ENCODE assay signal across 28 mouse cellular contexts in genomic region chr1:188031276-188031675, GRCm38 (mm10).
A peak's percentile ranks its signal among the peaks of the same experiment; 100 is the strongest.
DNase-seq lines count a peak whose midpoint lies in the region; ATAC-seq and TF ChIP-seq lines count a peak whose summit lies in the region.
"Had no signal": no experiment of that assay in that cellular context is flagged by ENCODE, and none has a peak within 500 bp of the region (broad histone marks: within the 10 kb centered on the region; RNA-seq: fewer than 3 reads in every experiment).

No protein-coding gene starts in this region.

- no peaks in the 10 kb centered on the region for H3K4me1 ChIP-seq in forebrain, postnatal 0 days (ENCODE audit: insufficient read depth)
- H3K4me1 ChIP-seq in forebrain, embryonic 10.5 days: peaks cover 13% of the 10 kb centered on the region
- H3K4me1 ChIP-seq in heart, embryonic 13.5 days: peaks cover 11% of the 10 kb centered on the region
- H3K4me1 ChIP-seq: embryonic facial prominence, embryonic 12.5 days; embryonic facial prominence, embryonic 15.5 days had no signal

- no peaks in the 10 kb centered on the region for H3K9me3 ChIP-seq in forebrain, postnatal 0 days (ENCODE audit: low read length)
- no peaks in the 10 kb centered on the region for H3K9me3 ChIP-seq in forebrain, embryonic 10.5 days
- no peaks in the 10 kb centered on the region for H3K9me3 ChIP-seq in heart, embryonic 13.5 days
- H3K9me3 ChIP-seq: embryonic facial prominence, embryonic 12.5 days; embryonic facial prominence, embryonic 15.5 days; forebrain, embryonic 15.5 days had no signal

- TF ChIP-seq CTCF in forebrain, postnatal 0 days (IDR thresholded peaks at IDR 0.05; ENCODE audit: low read depth): 0 out of 2 replicates have a peak, but pooled peaks have one; percentile 9
- no peak for TF ChIP-seq CTCF in brain, embryonic 14.5 days (IDR thresholded peaks at IDR 0.05; ENCODE audit: borderline replicate concordance, extremely low read depth, insufficient read depth, insufficient read length)

- no peak overlapping the region for H3K4me3 ChIP-seq in forebrain, postnatal 0 days (ENCODE audit: low read depth, low read length)
- no peak overlapping the region for H3K4me3 ChIP-seq in forebrain, embryonic 10.5 days
- H3K4me3 ChIP-seq in heart, embryonic 13.5 days: no peak overlapping the region
- H3K4me3 ChIP-seq: embryonic facial prominence, embryonic 12.5 days; embryonic facial prominence, embryonic 15.5 days; forebrain, embryonic 15.5 days; gastrocnemius, adult 2 months had no signal

- no peak overlapping the region for H3K27ac ChIP-seq in forebrain, postnatal 0 days (ENCODE audit: low read depth, low read length)
- no peak overlapping the region for H3K27ac ChIP-seq in forebrain, embryonic 10.5 days
- no peak overlapping the region for H3K27ac ChIP-seq in heart, embryonic 13.5 days (replicated peaks)
- H3K27ac ChIP-seq: embryonic facial prominence, embryonic 12.5 days; embryonic facial prominence, embryonic 15.5 days; forebrain, embryonic 15.5 days; gastrocnemius, adult 2 months; hindbrain, embryonic 14.5 days; hindbrain, postnatal 0 days had no signal

- ATAC-seq in forebrain, postnatal 0 days: peak; percentile 36; the same call in 1 of the 2 replicates
- no peak for ATAC-seq in heart, embryonic 13.5 days (ENCODE audit: extremely low read depth, insufficient number of reproducible peaks, low FRiP score, low TSS enrichment)
- ATAC-seq: forebrain, embryonic 15.5 days; hindbrain, postnatal 0 days; inflammation-experienced regulatory T-cells, adult 6 months; intestine, embryonic 16.5 days; Patski had no signal

- 20% methylated on average over 4 of the region's 4 CpGs for WGBS in forebrain, postnatal 0 days
- WGBS in forebrain, embryonic 10.5 days: 14% methylated on average over 4 of the region's 4 CpGs
- WGBS in heart, embryonic 13.5 days: 31% methylated on average over 4 of the region's 4 CpGs

- DNase-seq in cerebellum, postnatal 10 days: peak; percentile 38 to 49
- no peak for DNase-seq in cerebellum, adult 8-10 months
- DNase-seq in forebrain, postnatal 0 days: no peak
- DNase-seq in forebrain, embryonic 10.5 days (ENCODE audit: extremely low spot score, low spot score): no peak
- no peak for DNase-seq in heart, adult 18-20 months
- peak; percentile 79 for DNase-seq in brain, embryonic 14.5 days (ENCODE audit: low read depth)
- no peak for DNase-seq in lung, postnatal 36 days
- DNase-seq: adrenal gland, adult 2 months; adrenal gland, postnatal 14 days; cerebellum, adult 11-12 months; cerebellum, adult 9-10 months; cerebellum, postnatal 25 days; gastrocnemius, adult 2 months; gastrocnemius, postnatal 14 days; heart, postnatal 10 days; heart, postnatal 36 days; kidney, adult 18-20 months; kidney, adult 9 months had no signal

- no peaks in the 10 kb centered on the region; the same call in 1 of the 2 replicates for H3K27me3 ChIP-seq in forebrain, postnatal 0 days (ENCODE audit: insufficient read depth, low read length)
- H3K27me3 ChIP-seq in forebrain, embryonic 10.5 days (ENCODE audit: poor library complexity, severe bottlenecking): peaks cover 10% of the 10 kb centered on the region; the same call in 1 of the 2 replicates
- H3K27me3 ChIP-seq in heart, embryonic 13.5 days (replicated peaks): no peaks in the 10 kb centered on the region
- H3K27me3 ChIP-seq: embryonic facial prominence, embryonic 12.5 days; embryonic facial prominence, embryonic 15.5 days; forebrain, embryonic 15.5 days; Patski had no signal

- no peak overlapping the region for H3K9ac ChIP-seq in forebrain, postnatal 0 days
- H3K9ac ChIP-seq in heart, embryonic 13.5 days: 0 out of 2 replicates have a peak overlapping the region, but pooled peaks have one; percentile 28
- H3K9ac ChIP-seq: embryonic facial prominence, embryonic 12.5 days; embryonic facial prominence, embryonic 15.5 days; forebrain, embryonic 15.5 days; hindbrain, embryonic 14.5 days had no signal

- H3K36me3 ChIP-seq in forebrain, postnatal 0 days (ENCODE audit: insufficient read depth): no peaks in the 10 kb centered on the region
- H3K36me3 ChIP-seq in forebrain, embryonic 10.5 days (replicated peaks): no peaks in the 10 kb centered on the region
- H3K36me3 ChIP-seq in heart, embryonic 13.5 days: no peaks in the 10 kb centered on the region
- H3K36me3 ChIP-seq: embryonic facial prominence, embryonic 12.5 days; embryonic facial prominence, embryonic 15.5 days; forebrain, embryonic 15.5 days; G1E had no signal

- no peak for TF ChIP-seq POLR2A in brain, embryonic 14.5 days (IDR thresholded peaks at IDR 0.05; ENCODE audit: borderline replicate concordance, extremely low read depth, insufficient read depth, insufficient read length, poor library complexity, severe bottlenecking)

- H3K4me2 ChIP-seq in forebrain, postnatal 0 days (ENCODE audit: low read depth): no peak overlapping the region
- H3K4me2 ChIP-seq in heart, embryonic 13.5 days: no peak overlapping the region
- H3K4me2 ChIP-seq: embryonic facial prominence, embryonic 12.5 days; embryonic facial prominence, embryonic 15.5 days; forebrain, embryonic 15.5 days; hindbrain, embryonic 14.5 days had no signal

Comparison
In these comparisons a context has a peak if more than half of its experiments do, and no peak if none do; other contexts are left out.
1. DNase-seq: peak in cerebellum, postnatal 10 days (2 of 2) and brain, embryonic 14.5 days (single experiment); none in cerebellum, adult 8-10 months (single experiment), forebrain, postnatal 0 days (single experiment), forebrain, embryonic 10.5 days (single experiment), heart, adult 18-20 months (0 of 2) and lung, postnatal 36 days (single experiment).